Mouse (Mus musculus) B cell, adult 62 days (primary cell): ENCODE data around the gene Abt1. TPM values are rescaled to one million over a fixed set of nuclear protein-coding genes. Genes with fewer than 3 reads are reported as not detected.

Experiments
- total RNA-seq: library from RNA; stranded (reverse); gene quantifications from 4 replicates; pipeline ENCODE4 v1.2.4, GENCODE M21; 2023

The Abt1 gene
- total RNA-seq: 18.2 to 20.1 TPM (median 19.1 TPM) in 4 replicates

DNA sequence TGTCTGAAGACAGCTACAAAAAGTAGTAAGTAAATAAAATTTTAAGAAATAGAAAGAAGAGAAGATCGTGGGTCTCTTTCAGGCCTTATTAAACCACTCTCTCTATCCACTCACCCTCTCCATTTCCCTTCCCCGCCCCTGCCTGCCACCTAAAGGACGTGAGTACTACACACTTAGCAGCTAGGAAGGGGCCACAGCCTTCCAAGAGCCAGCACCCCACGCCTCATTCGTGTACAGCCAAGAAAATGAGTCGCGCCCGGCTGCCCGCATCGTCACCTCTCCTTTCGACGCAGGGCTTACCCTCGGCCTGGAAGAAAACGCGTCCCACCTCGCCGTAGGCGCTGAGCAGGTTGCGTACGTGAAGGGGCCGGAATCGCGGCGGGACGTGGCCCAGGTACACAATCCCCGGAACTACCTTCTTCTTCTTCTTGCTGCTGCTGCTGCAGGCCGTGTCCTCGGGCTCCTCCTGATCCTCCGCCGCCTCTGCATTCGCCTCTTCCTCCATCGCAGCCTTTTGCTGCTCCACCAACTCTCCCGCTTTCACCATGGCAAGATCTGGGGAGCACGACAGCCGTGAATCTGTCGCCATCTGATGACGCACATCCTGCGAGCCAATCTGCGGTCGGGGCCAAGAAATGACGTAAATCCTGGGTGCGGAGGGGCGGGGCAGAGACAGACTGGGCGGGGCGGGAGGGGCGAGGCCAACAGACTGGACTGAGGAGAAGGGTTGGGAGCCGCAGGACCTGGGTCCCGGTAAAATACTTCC, at the start of gene Abt1:
Abt1 (minus strand) TSS at position 581 of the 766 bp plus-strand sequence.

DNA sequence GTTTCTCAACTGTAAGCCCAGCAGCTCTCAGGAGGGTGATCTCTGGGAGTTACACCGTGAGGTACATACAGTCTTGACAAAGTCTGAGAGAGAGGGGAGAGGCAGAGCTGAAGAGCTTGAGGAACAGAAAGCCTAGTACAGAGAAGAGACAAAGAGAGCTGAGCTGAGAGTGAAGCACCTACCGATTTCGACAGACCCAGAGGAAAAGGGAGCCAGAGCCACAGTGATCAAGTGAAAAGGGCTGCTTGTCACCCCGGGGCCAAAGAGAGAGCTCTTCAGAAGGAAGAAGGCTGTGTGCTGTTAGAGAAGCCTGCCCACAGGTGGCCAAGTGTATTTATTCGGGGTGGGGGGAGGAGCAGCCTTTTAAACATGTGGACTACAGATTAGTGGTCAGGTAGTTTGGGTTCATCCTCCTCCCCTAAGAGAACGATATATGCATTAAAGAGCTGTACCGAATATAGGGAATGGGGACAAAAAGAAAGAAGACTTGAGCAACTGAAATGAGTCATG, 42.0 kb upstream of the Abt1 start, which contains the start of gene Btn1a1:
Btn1a1 (minus strand) TSS at position 302 of the 510 bp plus-strand sequence.

DNA sequence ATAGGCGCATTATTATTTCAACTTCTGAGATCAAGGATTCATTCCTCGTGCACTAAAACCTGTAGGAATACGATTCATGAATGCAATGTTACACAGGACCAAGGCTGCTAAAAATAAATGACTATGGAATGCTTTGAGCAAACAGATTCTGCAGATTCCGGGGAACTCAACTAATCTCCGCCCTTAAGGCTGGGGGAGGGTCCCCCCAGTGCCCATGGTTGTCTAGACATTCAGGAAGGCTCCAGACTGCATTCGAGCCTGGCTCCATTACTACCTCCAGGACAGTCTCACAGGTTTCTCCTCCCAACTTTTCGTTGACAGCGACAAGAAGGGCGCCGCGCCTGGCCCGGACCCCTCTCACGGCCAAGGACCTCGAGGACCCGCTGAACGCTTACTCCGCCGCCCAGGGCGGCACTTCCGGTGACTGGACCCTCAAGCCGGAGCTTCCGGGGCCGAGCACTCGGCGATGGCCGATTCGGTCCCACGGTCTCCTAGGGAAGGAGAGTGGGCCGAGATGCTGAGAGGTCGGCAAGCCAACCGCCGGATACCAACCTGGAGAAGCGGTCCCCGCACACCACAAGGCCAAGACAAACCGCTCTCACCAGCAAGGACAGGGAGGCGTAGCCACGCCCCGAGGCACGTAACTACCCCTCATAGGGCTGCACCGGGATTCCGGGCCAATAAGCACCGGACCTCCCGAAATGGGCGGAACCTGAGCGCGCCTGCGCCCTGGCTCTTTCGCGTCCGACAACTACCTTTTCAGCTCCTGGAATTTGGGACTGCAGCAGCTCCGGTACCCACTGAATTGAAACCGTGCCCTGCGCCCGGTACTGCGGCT, 54.9 kb downstream of the Abt1 start, which contains the start of gene Zfp322a:
Zfp322a (minus strand) TSS at position 626 of the 838 bp plus-strand sequence.

Other genes with a start within 250 kb of the Abt1 start
- not detected in 4 replicates for gene Vmn1r220, start 235.9 kb downstream of the Abt1 start, total RNA-seq
- not detected in 4 replicates for gene Vmn1r221, start 209.7 kb downstream of the Abt1 start, total RNA-seq
- gene Vmn1r222, start 187.9 kb downstream of the Abt1 start, total RNA-seq: not detected in 4 replicates
- not detected in 4 replicates for gene Vmn1r223, start 176.7 kb downstream of the Abt1 start, total RNA-seq
- 15.1 to 19.7 TPM (median 15.9 TPM) in 4 replicates for gene Zfp322a, start 54.7 kb downstream of the Abt1 start, total RNA-seq
- gene Btn1a1, start 42.0 kb upstream of the Abt1 start, total RNA-seq: not detected in 4 replicates
- 0.63 to 1.2 TPM (median 0.94 TPM) in 4 replicates for gene Btn2a2, start 65.0 kb upstream of the Abt1 start, total RNA-seq
- 312 to 413 TPM (median 355 TPM) in 4 replicates for gene Hist1h4h, start 107.2 kb upstream of the Abt1 start, total RNA-seq
- 8.2 to 18.3 TPM (median 14.4 TPM) in 4 replicates for gene Hist1h2af, start 110.0 kb upstream of the Abt1 start, total RNA-seq
- 4.0 to 5.5 TPM (median 4.9 TPM) in 3 of 4 replicates, not detected in the other for gene Hist1h3g, start 111.6 kb upstream of the Abt1 start, total RNA-seq
- gene Hist1h2bh, start 119.5 kb upstream of the Abt1 start, total RNA-seq: 9.7 to 15.7 TPM (median 11.4 TPM) in 4 replicates
- gene Hist1h3f, start 120.2 kb upstream of the Abt1 start, total RNA-seq: 116 to 135 TPM (median 127 TPM) in 4 replicates
- 64.1 to 86.2 TPM (median 72.6 TPM) in 4 replicates for gene Hist1h4f, start 127.8 kb upstream of the Abt1 start, total RNA-seq
- 20.7 to 25.2 TPM (median 22.9 TPM) in 4 replicates for gene Hist1h1d, start 129.4 kb upstream of the Abt1 start, total RNA-seq
- 302 to 339 TPM (median 312 TPM) in 4 replicates for gene Hist1h3e, start 138.5 kb upstream of the Abt1 start, total RNA-seq
- gene Hist1h2ae, start 147.4 kb upstream of the Abt1 start, total RNA-seq: 20.2 to 28.2 TPM (median 23.3 TPM) in 4 replicates
- gene Hist1h2bg, start 147.5 kb upstream of the Abt1 start, total RNA-seq: 455 to 535 TPM (median 493 TPM) in 4 replicates
- gene Hist1h2bf, start 150.3 kb upstream of the Abt1 start, total RNA-seq: 223 to 279 TPM (median 234 TPM) in 4 replicates
- gene Hist1h2ad, start 150.5 kb upstream of the Abt1 start, total RNA-seq: 18.6 to 61.8 TPM (median 42.9 TPM) in 4 replicates
- gene Hist1h3d, start 151.9 kb upstream of the Abt1 start, total RNA-seq: 33.1 to 41.7 TPM (median 35.9 TPM) in 4 replicates
- 149 to 174 TPM (median 170 TPM) in 4 replicates for gene Hist1h4d, start 157.7 kb upstream of the Abt1 start, total RNA-seq
- gene Hist1h2be, start 197.3 kb upstream of the Abt1 start, total RNA-seq: 31.4 to 39.8 TPM (median 37.8 TPM) in 4 replicates
- gene Hist1h1e, start 198.7 kb upstream of the Abt1 start, total RNA-seq: 317 to 365 TPM (median 333 TPM) in 4 replicates